Mouse (Mus musculus) embryo, embryonic 11.5 days (tissue): ENCODE data around the gene Hist1h2ac.

Experiments
- DNase-seq: peaks from one replicate; pipeline ENCODE4 v3.0.0-alpha.2; 2012; ENCODE audit warnings: low read depth, low spot score

Gene Hist1h2ac

DNA sequence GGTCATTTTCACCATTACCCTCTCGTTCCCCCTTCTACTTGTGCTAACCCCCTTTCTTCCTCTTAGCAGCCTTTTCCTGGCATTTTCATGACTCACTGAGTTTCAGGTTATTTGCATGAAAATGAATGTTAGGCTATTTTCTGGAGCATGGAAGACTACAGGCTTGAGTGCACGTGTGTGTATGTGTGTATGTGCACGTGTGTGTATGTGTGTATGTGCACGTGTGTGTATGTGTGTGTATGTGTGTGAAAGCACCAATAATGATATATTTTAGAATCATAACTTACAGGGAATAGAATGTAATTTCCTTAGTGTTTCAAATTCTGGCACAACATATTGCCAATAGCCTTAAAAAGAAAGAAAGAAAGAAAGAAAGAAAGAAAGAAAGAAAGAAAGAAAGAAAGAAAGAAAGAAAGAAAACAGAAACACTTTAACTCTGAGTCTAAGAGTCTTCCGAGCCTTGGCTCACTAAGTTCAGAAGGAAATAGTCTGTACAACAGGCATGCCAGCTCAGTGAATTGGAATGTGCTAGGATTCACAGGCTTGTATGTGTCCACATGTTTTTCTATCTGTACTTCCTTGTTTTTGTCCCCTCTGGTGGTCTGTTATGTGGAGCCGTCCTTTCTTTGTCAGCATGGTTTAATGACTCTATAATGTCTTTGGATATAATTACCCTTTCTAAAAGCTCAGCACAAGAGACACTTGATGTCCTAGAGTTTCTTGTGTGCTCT, 23.9 kb downstream of the Hist1h2ac start:
- DNase-seq: no peak
